Mouse (Mus musculus): ENCODE measurements around the gene Kif26a. TPM values are rescaled to one million over a fixed set of nuclear protein-coding genes. Genes with fewer than 3 reads are reported as not detected.

Gene Kif26a
- polyA plus RNA-seq, 1 experiment from 2014 or later, result 0.89 TPM

GRCm38 (mm10) chr12:112147365-112147764 lies 1.4 kb downstream of the Kif26a start:
- Histone ChIP-seq H3K9me3 (ENCODE audit: control insufficient read depth) (no peaks in the 10 kb centered on the region), H3K4me2 (replicated peaks; ENCODE audit: low read depth) (peak overlapping the region; percentile 77), H3K4me1 (replicated peaks; ENCODE audit: control insufficient read depth, insufficient read depth, low read length) (peaks cover 8% of the 10 kb centered on the region), H3K9ac (ENCODE audit: low read depth, low read length) (no peak overlapping the region), H3K27me3 (replicated peaks; ENCODE audit: control insufficient read depth, insufficient read depth, low read length) (peaks cover 49% of the 10 kb centered on the region), H3K4me3 (ENCODE audit: low read depth, low read length) (peak overlapping the region; percentile 46), H3K27ac (ENCODE audit: low read depth, low read length) (no peak overlapping the region), H3K36me3 (ENCODE audit: control insufficient read depth, insufficient read depth) (no peaks in the 10 kb centered on the region)
- WGBS, result 59% methylated on average over 5 of the region's 5 CpGs
- ATAC-seq, result no peak
- no peak for TF ChIP-seq CTCF (IDR thresholded peaks at IDR 0.05; ENCODE audit: low read depth)

- Histone ChIP-seq H3K27me3 (replicated peaks; ENCODE audit: control insufficient read depth, insufficient read depth, low read length) (peaks cover 23% of the 10 kb centered on the region), H3K4me3 (ENCODE audit: low read depth, low read length) (no peak overlapping the region), H3K36me3 (ENCODE audit: control insufficient read depth, insufficient read depth) (no peaks in the 10 kb centered on the region), H3K9me3 (ENCODE audit: control insufficient read depth) (no peaks in the 10 kb centered on the region), H3K27ac (ENCODE audit: low read depth, low read length) (no peak overlapping the region), H3K9ac (ENCODE audit: low read depth, low read length) (no peak overlapping the region), H3K4me1 (replicated peaks; ENCODE audit: control insufficient read depth, insufficient read depth, low read length) (peaks cover 8% of the 10 kb centered on the region), H3K4me2 (replicated peaks; ENCODE audit: low read depth) (no peak overlapping the region)
- TF ChIP-seq CTCF (IDR thresholded peaks at IDR 0.05; ENCODE audit: low read depth), result no peak
- 48% methylated on average over 7 of the region's 7 CpGs for WGBS
- no peak for ATAC-seq
Observed at GRCm38 (mm10) chr12:112150011-112150410, 4.0 kb downstream of the Kif26a start.

GRCm38 (mm10) chr12:112151244-112151979 lies 5.4 kb downstream of the Kif26a start:
- no peaks in the 10 kb centered on the region; the same call in 1 of the 2 replicates for H3K4me1 ChIP-seq (replicated peaks; ENCODE audit: control insufficient read depth, insufficient read depth, low read length)
- no peak overlapping the region for H3K4me2 ChIP-seq (replicated peaks; ENCODE audit: low read depth)
- TF ChIP-seq CTCF (IDR thresholded peaks at IDR 0.05; ENCODE audit: low read depth), result no peak
- no peak for ATAC-seq
- no peak overlapping the region for H3K9ac ChIP-seq (ENCODE audit: low read depth, low read length)
- no peaks in the 10 kb centered on the region for H3K9me3 ChIP-seq (ENCODE audit: control insufficient read depth)
- H3K4me3 ChIP-seq (ENCODE audit: low read depth, low read length), result no peak overlapping the region
- no peaks in the 10 kb centered on the region for H3K36me3 ChIP-seq (ENCODE audit: control insufficient read depth, insufficient read depth)
- H3K27ac ChIP-seq (ENCODE audit: low read depth, low read length), result no peak overlapping the region
- 61% methylated on average over 12 of the region's 12 CpGs for WGBS
- H3K27me3 ChIP-seq (replicated peaks; ENCODE audit: control insufficient read depth, insufficient read depth, low read length), result peaks cover 15% of the 10 kb centered on the region; the same call in 1 of the 2 replicates

GRCm38 (mm10) chr12:112151980-112152362 lies 6.0 kb downstream of the Kif26a start:
- no peaks in the 10 kb centered on the region; the same call in 1 of the 2 replicates for H3K4me1 ChIP-seq (replicated peaks; ENCODE audit: control insufficient read depth, insufficient read depth, low read length)
- no peak overlapping the region for H3K4me2 ChIP-seq (replicated peaks; ENCODE audit: low read depth)
- TF ChIP-seq CTCF (IDR thresholded peaks at IDR 0.05; ENCODE audit: low read depth), result no peak
- no peak overlapping the region for H3K9ac ChIP-seq (ENCODE audit: low read depth, low read length)
- peaks cover 9% of the 10 kb centered on the region; the same call in 1 of the 2 replicates for H3K27me3 ChIP-seq (replicated peaks; ENCODE audit: control insufficient read depth, insufficient read depth, low read length)
- 59% methylated on average over 6 of the region's 6 CpGs for WGBS
- H3K36me3 ChIP-seq (ENCODE audit: control insufficient read depth, insufficient read depth), result no peaks in the 10 kb centered on the region
- no peak overlapping the region for H3K4me3 ChIP-seq (ENCODE audit: low read depth, low read length)
- no peak for ATAC-seq
- no peaks in the 10 kb centered on the region for H3K9me3 ChIP-seq (ENCODE audit: control insufficient read depth)
- H3K27ac ChIP-seq (ENCODE audit: low read depth, low read length), result no peak overlapping the region

- ATAC-seq, result no peak
- Histone ChIP-seq H3K9me3 (ENCODE audit: control insufficient read depth) (no peaks in the 10 kb centered on the region), H3K4me1 (replicated peaks; ENCODE audit: control insufficient read depth, insufficient read depth, low read length) (no peaks in the 10 kb centered on the region; the same call in 1 of the 2 replicates), H3K36me3 (ENCODE audit: control insufficient read depth, insufficient read depth) (no peaks in the 10 kb centered on the region), H3K27ac (ENCODE audit: low read depth, low read length) (no peak overlapping the region), H3K4me2 (replicated peaks; ENCODE audit: low read depth) (no peak overlapping the region), H3K9ac (ENCODE audit: low read depth, low read length) (no peak overlapping the region), H3K4me3 (ENCODE audit: low read depth, low read length) (no peak overlapping the region), H3K27me3 (replicated peaks; ENCODE audit: control insufficient read depth, insufficient read depth, low read length) (no peaks in the 10 kb centered on the region)
- no peak for TF ChIP-seq CTCF (IDR thresholded peaks at IDR 0.05; ENCODE audit: low read depth)
- WGBS, result 78% methylated on average over 12 of the region's 12 CpGs
Observed at GRCm38 (mm10) chr12:112153597-112153996, 7.6 kb downstream of the Kif26a start.

- Histone ChIP-seq H3K4me3 (ENCODE audit: low read depth, low read length) (no peak overlapping the region), H3K9me3 (ENCODE audit: control insufficient read depth) (no peaks in the 10 kb centered on the region), H3K36me3 (ENCODE audit: control insufficient read depth, insufficient read depth) (no peaks in the 10 kb centered on the region), H3K27me3 (replicated peaks; ENCODE audit: control insufficient read depth, insufficient read depth, low read length) (no peaks in the 10 kb centered on the region), H3K4me1 (replicated peaks; ENCODE audit: control insufficient read depth, insufficient read depth, low read length) (no peaks in the 10 kb centered on the region; the same call in 1 of the 2 replicates), H3K9ac (ENCODE audit: low read depth, low read length) (no peak overlapping the region), H3K27ac (ENCODE audit: low read depth, low read length) (0 out of 2 replicates have a peak overlapping the region, but pooled peaks have one; percentile 46), H3K4me2 (replicated peaks; ENCODE audit: low read depth) (no peak overlapping the region)
- TF ChIP-seq CTCF (IDR thresholded peaks at IDR 0.05; ENCODE audit: low read depth), result no peak
- ATAC-seq, result no peak
- WGBS, result 63% methylated on average over 5 of the region's 5 CpGs
Observed at GRCm38 (mm10) chr12:112154476-112154875, 8.5 kb downstream of the Kif26a start.

All from intestine, postnatal 0 days (tissue).